Mouse (Mus musculus) neural tube, embryonic 14.5 days (tissue): ENCODE results near the gene Hnrnpm. TPM values are rescaled to one million over a fixed set of nuclear protein-coding genes. Genes with fewer than 3 reads are reported as not detected.

ENCODE experiments used
- ATAC-seq: fragments of 200-750 bp; cut with Nextera tagmentation; 2 replicates; pipeline ENCODE4 v1.8.0; 2017; ENCODE audit warnings: low read depth, mild to moderate bottlenecking, moderate TSS enrichment, moderate library complexity
- H3K27ac ChIP-seq: fragments of 300-500 bp; sonication (generic); 2 replicates; pipeline ENCODE4 v1.5.1; 2014; ENCODE audit warnings: low read depth, mild to moderate bottlenecking, control low read depth, low read length, moderate library complexity, mixed read lengths
- H3K27me3 ChIP-seq: fragments of 300-500 bp; sonication (generic); 2 replicates; pipeline ENCODE4 v1.6.1; 2014; ENCODE audit warnings: low read length; ENCODE audit not compliant: control insufficient read depth, insufficient read depth
- H3K36me3 ChIP-seq: fragments of 300-500 bp; sonication (generic); 2 replicates; pipeline ENCODE4 v1.6.1; 2014; ENCODE audit warnings: low read length, mixed read lengths; ENCODE audit not compliant: control insufficient read depth, insufficient read depth
- H3K4me1 ChIP-seq: fragments of 300-500 bp; sonication (generic); 2 replicates; pipeline ENCODE4 v1.6.1; 2014; ENCODE audit warnings: low read length; ENCODE audit not compliant: control insufficient read depth, insufficient read depth
- H3K4me2 ChIP-seq: fragments of 300-500 bp; sonication (generic); 2 replicates; pipeline ENCODE4 v1.6.1; 2014; ENCODE audit warnings: mild to moderate bottlenecking, low read depth, low read length, control low read depth
- H3K4me3 ChIP-seq: fragments of 300-500 bp; sonication (generic); 2 replicates; pipeline ENCODE4 v1.5.1; 2014; ENCODE audit warnings: low read depth, low read length, control low read depth, mixed read lengths
- H3K9ac ChIP-seq: fragments of 300-500 bp; sonication (generic); replicated peaks from 2 replicates; pipeline ENCODE4 v1.6.1; 2014; ENCODE audit warnings: low read depth, mild to moderate bottlenecking, control low read depth, low read length, mixed read lengths
- H3K9me3 ChIP-seq: fragments of 300-500 bp; sonication (generic); 2 replicates; pipeline ENCODE4 v1.6.1; 2016; ENCODE audit warnings: low read length; ENCODE audit not compliant: control insufficient read depth
- WGBS: fragments of 180-500 bp; shearing (Covaris S2); extraction: QIAGEN DNeasy Blood & Tissue Kit; methylation state at CpG from one replicate; pipeline ENCODE4 v1.1.7; 2014; 5-methylcytosine and 5-hydroxymethylcytosine counted together
- polyA plus RNA-seq: library from polyadenylated mRNA; unstranded; fragments of >200 nt; fragmentation: Nextera tagmentation; extraction: Ambion mirVana; gene quantifications from 2 replicates; pipeline ENCODE4 v1.2.1, GENCODE M21; 2014

Gene Hnrnpm
- polyA plus RNA-seq, 1 experiment from 2014 or later, result 172 TPM

DNA sequence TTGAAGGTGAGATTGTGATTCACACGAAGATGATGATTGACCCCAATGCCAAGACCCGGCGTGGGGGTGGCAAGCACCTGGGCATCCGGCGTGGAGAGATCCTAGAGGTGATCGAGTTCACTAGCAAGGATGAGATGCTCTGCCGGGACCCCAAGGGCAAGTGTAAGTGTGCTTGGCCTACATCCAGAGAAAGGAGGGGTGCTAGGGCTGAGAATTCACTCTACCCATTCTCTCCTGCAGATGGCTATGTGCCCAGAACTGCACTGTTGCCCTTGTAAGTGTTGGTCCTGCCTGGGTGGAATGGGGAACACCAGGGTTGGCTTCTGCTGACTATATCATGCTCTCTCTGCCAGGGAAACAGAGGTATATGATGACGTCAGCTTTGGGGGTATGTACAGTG is 41.6 kb downstream of the Hnrnpm start:
- H3K9me3 ChIP-seq, result no peaks in the 10 kb centered on the region
- no peak overlapping the region for H3K9ac ChIP-seq
- H3K27ac ChIP-seq, result no peak overlapping the region
- H3K4me1 ChIP-seq, result no peaks in the 10 kb centered on the region
- H3K4me3 ChIP-seq, result no peak overlapping the region
- no peak for ATAC-seq
- 97% methylated on average over 8 of the region's 8 CpGs for WGBS
- H3K27me3 ChIP-seq, result no peaks in the 10 kb centered on the region
- H3K36me3 ChIP-seq, result peaks cover 40% of the 10 kb centered on the region
- no peak overlapping the region for H3K4me2 ChIP-seq

GRCm38 (mm10) chr17:33644068-33644467 is 42.6 kb downstream of the Hnrnpm start:
- WGBS, result 95% methylated on average over 4 of the region's 4 CpGs
- no peak overlapping the region for H3K4me3 ChIP-seq
- H3K9me3 ChIP-seq, result no peaks in the 10 kb centered on the region
- H3K4me1 ChIP-seq, result no peaks in the 10 kb centered on the region
- H3K27ac ChIP-seq, result no peak overlapping the region
- H3K36me3 ChIP-seq, result peaks cover 30% of the 10 kb centered on the region
- H3K4me2 ChIP-seq, result no peak overlapping the region
- ATAC-seq, result no peak
- no peaks in the 10 kb centered on the region for H3K27me3 ChIP-seq
- no peak overlapping the region for H3K9ac ChIP-seq

DNA sequence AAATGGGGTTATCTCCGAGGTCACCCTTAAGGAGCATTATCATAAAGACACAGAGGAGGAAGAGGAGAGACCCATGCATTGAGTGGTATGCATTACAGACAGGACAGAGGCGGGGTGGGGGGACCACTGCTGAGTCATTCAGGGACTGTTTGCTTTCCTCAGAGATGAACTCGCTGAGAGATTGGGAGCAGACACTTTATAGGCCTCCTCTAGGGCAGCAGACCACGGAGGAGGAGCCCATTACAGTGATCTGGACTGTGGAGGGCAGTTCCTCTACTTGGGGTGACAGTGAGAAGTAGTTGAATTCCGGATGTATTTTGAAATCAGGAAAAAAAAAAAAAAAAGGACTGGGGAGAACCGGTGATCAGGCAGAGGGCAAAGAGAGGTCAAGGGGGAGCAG is 46.9 kb downstream of the Hnrnpm start:
- H3K4me3 ChIP-seq, result no peak overlapping the region
- H3K9me3 ChIP-seq, result no peaks in the 10 kb centered on the region
- H3K27me3 ChIP-seq, result no peaks in the 10 kb centered on the region
- no peak for ATAC-seq
- peaks cover 10% of the 10 kb centered on the region for H3K36me3 ChIP-seq
- no peak overlapping the region for H3K27ac ChIP-seq
- H3K4me1 ChIP-seq, result no peaks in the 10 kb centered on the region
- no peak overlapping the region for H3K9ac ChIP-seq
- WGBS, result 64% methylated on average over 6 of the region's 6 CpGs
- no peak overlapping the region for H3K4me2 ChIP-seq

DNA sequence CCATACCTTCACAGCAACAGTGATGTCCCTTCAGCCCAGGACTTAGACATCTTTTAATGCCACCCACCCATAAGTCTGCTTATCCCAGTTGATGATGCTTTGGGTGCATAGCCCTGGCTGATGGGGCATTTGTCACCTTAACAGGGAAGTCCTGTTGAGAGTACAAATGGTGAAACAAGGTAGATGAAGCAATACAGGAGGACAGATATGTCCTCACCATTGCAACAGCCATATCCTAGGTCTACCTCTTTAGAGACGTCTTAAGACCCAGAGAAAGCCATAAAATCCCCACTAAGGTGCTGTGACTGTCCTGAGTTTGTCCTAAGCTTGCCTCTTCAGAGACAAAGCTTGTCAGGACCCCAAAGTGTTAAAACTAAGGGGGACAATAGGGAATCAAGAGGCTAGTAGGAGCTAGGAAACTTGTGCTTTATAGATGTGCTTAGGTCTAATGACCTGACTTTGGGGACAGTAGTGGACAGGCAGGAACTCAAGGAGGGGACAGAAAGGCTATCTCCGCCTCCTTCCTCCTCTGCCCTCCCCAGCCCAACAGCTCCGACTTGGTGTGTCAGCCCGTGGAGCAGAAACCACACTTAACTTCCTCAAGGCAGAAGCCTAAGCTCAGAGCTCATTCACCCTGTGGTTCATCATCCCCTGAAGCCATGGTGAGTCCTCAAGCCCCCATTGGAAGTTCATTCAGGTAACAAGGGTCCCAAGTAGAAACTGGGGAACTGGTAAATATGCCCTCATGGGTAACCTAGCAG is 49.0 kb downstream of the Hnrnpm start, which contains the start of gene Pram1:
TSS of gene Pram1 (plus strand) at position 541 of the 761 bp plus-strand sequence.
- Histone ChIP-seq H3K9me3 (no peaks in the 10 kb centered on the region), H3K27ac (no peak within 1 kb of the TSS), H3K4me3 (no peak within 1 kb of the TSS), H3K4me2 (no peak within 1 kb of the TSS), H3K27me3 (no peaks in the 10 kb centered on the region), H3K4me1 (no peaks in the 10 kb centered on the region), H3K36me3 (no peaks in the 10 kb centered on the region), H3K9ac (no peak within 1 kb of the TSS)
- WGBS, result 83% methylated on average over 4 of the region's 4 CpGs
- ATAC-seq, result no peak

DNA sequence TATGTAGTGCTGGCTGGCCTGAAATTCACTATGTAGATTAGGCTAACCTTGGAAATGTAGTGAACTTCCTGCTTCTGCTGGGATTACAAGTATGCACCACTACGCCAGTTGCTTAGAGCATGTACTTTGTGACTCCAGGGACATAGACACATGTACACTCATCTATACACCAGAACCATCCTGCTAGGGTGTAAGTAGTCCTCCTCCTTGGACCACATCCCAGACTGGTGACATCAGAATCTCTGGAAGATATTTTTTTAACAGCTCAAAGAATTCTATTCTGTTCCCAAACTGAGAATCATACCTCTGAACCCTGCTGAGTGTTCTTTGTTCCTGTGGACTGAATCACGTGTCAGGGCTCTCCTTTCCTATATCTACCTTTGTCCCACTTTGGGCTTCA is 49.6 kb downstream of the Hnrnpm start:
- Histone ChIP-seq H3K9me3 (no peaks in the 10 kb centered on the region), H3K4me3 (no peak overlapping the region), H3K36me3 (no peaks in the 10 kb centered on the region), H3K27ac (no peak overlapping the region), H3K9ac (no peak overlapping the region), H3K4me2 (no peak overlapping the region), H3K4me1 (no peaks in the 10 kb centered on the region), H3K27me3 (no peaks in the 10 kb centered on the region)
- no peak for ATAC-seq
- WGBS, result 77% methylated on average over 2 of the region's 2 CpGs

GRCm38 (mm10) chr17:33631796-33632195 is 54.9 kb downstream of the Hnrnpm start:
- ATAC-seq, result no peak
- no peak overlapping the region for H3K27ac ChIP-seq
- H3K4me3 ChIP-seq, result no peak overlapping the region

GRCm38 (mm10) chr17:33631236-33631635 is 55.4 kb downstream of the Hnrnpm start:
- H3K4me1 ChIP-seq, result peaks cover 17% of the 10 kb centered on the region
- H3K9me3 ChIP-seq, result no peaks in the 10 kb centered on the region
- H3K4me3 ChIP-seq, result no peak overlapping the region
- ATAC-seq, result no peak
- H3K9ac ChIP-seq, result no peak overlapping the region
- no peaks in the 10 kb centered on the region for H3K27me3 ChIP-seq
- H3K36me3 ChIP-seq, result no peaks in the 10 kb centered on the region
- no peak overlapping the region for H3K4me2 ChIP-seq
- H3K27ac ChIP-seq, result no peak overlapping the region
- WGBS, result 96% methylated on average over 9 of the region's 9 CpGs

More at GRCm38 (mm10) chr17:33631796-33632195, 54.9 kb downstream of the Hnrnpm start:
- Histone ChIP-seq H3K9me3 (no peaks in the 10 kb centered on the region), H3K36me3 (no peaks in the 10 kb centered on the region), H3K4me1 (peaks cover 17% of the 10 kb centered on the region), H3K4me2 (no peak overlapping the region), H3K9ac (no peak overlapping the region), H3K27me3 (no peaks in the 10 kb centered on the region)
- WGBS, result 83% methylated on average over 5 of the region's 5 CpGs

DNA sequence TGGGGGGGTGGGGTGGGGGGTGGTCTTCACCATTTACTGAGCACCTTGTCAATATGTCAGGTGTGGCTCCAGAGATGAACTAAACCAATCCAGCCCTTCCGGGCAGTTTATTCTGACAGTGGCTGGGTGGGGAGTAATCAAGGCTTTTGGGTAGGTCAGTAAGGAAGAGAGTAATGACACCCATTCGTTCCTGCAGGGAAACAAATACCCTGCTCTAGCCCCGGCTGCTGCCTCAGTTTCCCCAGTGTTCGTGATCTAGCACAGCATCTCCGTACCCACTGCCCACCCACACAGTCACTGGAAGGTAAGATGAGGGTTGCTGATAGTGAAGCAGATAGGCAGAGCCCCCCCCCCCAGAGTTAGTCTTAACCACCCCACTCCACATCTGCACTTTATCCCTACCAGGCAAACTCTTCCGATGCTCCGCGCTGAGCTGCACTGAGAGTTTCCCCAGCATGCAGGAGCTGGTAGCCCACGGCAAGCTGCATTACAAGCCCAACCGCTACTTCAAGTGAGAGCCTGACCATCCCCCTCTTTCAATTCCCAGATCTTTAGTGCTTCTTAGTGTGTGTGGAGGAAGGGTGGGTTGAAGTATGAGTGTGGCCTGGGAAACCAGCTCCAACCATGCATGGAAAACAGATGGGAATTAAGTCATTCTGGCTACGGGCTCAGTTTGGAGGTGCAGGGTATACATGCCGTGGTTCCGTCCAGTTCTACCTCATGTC is 56.3 kb downstream of the Hnrnpm start:
- 86% methylated on average over 13 of the region's 13 CpGs for WGBS
- H3K9ac ChIP-seq, result no peak overlapping the region

DNA sequence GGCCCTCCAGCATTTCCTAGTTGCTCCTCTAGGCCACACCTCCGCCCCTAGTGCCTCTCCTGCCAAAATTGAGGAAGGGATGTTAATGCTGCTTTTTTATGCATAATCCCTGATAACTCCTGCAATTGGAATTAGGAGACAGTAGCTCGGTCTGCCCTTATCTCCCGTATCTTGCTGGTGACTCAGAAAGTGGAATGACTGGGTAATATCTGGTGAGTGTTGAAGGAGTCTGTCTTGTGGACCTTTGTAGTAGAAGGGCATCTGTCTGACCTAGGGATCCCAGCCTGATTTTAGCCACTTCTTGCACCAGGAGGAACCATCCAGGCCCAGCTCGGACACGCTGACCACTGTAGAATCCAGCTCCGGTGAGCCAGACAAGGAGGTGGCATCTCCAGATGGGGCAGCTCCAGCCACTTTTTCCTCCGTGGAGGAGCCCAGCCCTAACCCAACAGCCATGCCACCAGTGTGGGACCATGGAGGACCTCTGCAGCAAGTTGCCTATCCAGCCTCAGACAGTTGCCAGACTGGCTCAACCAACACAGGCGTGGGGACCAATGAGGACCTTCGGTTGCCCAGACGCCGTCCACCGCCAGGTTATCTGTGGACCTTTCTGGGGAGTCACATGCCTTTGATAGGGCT is 57.1 kb downstream of the Hnrnpm start:
- Histone ChIP-seq H3K27ac (peak overlapping the region; percentile 97), H3K4me2 (peak overlapping the region; percentile 84), H3K9ac (peak overlapping the region; percentile 85), H3K9me3 (no peaks in the 10 kb centered on the region), H3K4me1 (peaks cover 17% of the 10 kb centered on the region), H3K36me3 (no peaks in the 10 kb centered on the region), H3K4me3 (peak overlapping the region; percentile 55), H3K27me3 (no peaks in the 10 kb centered on the region)
- 77% methylated on average over 12 of the region's 12 CpGs for WGBS
- peak; percentile 8 for ATAC-seq

More for the DNA sequence above, 56.3 kb downstream of the Hnrnpm start:
- no peak overlapping the region for H3K4me3 ChIP-seq
- H3K27ac ChIP-seq, result no peak overlapping the region
- no peak for ATAC-seq
- no peaks in the 10 kb centered on the region for H3K9me3 ChIP-seq
- no peaks in the 10 kb centered on the region for H3K27me3 ChIP-seq
- H3K36me3 ChIP-seq, result no peaks in the 10 kb centered on the region
- H3K4me2 ChIP-seq, result peak overlapping the region; percentile 84
- H3K4me1 ChIP-seq, result peaks cover 17% of the 10 kb centered on the region
